Mouse (Mus musculus) CH12.LX (cell line): ENCODE results near the gene Il1rap. TPM values are rescaled to one million over a fixed set of nuclear protein-coding genes. Genes with fewer than 3 reads are reported as not detected.
A peak's percentile ranks its signal among the peaks of the same experiment; 100 is the strongest.

ENCODE experiments used
- DNase-seq: peaks from one replicate; pipeline ENCODE4 v3.0.0-alpha.2; 2013; ENCODE audit errors: extremely low read depth
- H3K27ac ChIP-seq: 2 replicates; pipeline ENCODE4 v1.5.1; 2012; ENCODE audit warnings: low read depth, mild to moderate bottlenecking, control low read depth, moderate library complexity; ENCODE audit not compliant: insufficient read depth
- H3K27me3 ChIP-seq: replicated peaks from 2 replicates; pipeline ENCODE3; 2012; ENCODE audit warnings: inconsistent platforms
- H3K36me3 ChIP-seq, 2 experiments: replicated peaks in 1 of 2; 2 replicates each; pipeline versions ENCODE3 to v1.6.1; 2012; ENCODE audit warnings: inconsistent platforms in 1 of 2, low read length in 1 of 2, mild to moderate bottlenecking in 1 of 2, mixed read lengths in 1 of 2, moderate library complexity in 1 of 2; ENCODE audit not compliant: control insufficient read depth in 1 of 2, insufficient read depth in 1 of 2
- H3K4me1 ChIP-seq, 2 experiments: 2 replicates each; pipeline ENCODE4 v1.6.1; 2012; ENCODE audit warnings: inconsistent platforms in 1 of 2, moderate library complexity in 1 of 2; ENCODE audit not compliant: insufficient read depth in 2 of 2, control insufficient read depth in 1 of 2
- H3K4me2 ChIP-seq: 2 replicates; pipeline ENCODE4 v1.6.1; 2012; ENCODE audit warnings: low read depth, mild to moderate bottlenecking, control low read depth; ENCODE audit not compliant: poor library complexity, insufficient read depth, severe bottlenecking
- H3K4me3 ChIP-seq, 3 experiments: fragments of 150-350 bp in 1 of 3; sonication (generic) in 1 of 3; replicated peaks in 1 of 3; 2 replicates each; pipeline versions ENCODE3 to v1.5.1; 2011 to 2012; ENCODE audit warnings: low read depth in 2 of 3, low read length in 2 of 3, mild to moderate bottlenecking in 2 of 3, moderate library complexity in 2 of 3, control low read depth in 1 of 3, improper control_type of control experiment in 1 of 3, inconsistent platforms in 1 of 3, mixed read lengths in 1 of 3; ENCODE audit not compliant: poor library complexity in 1 of 3
- H3K79me2 ChIP-seq: replicated peaks from 2 replicates; pipeline ENCODE4 v1.6.1; 2012; ENCODE audit warnings: mild to moderate bottlenecking, moderate library complexity; ENCODE audit not compliant: control insufficient read depth, poor library complexity, insufficient read depth, severe bottlenecking; ENCODE audit errors: extremely low read depth
- H3K9ac ChIP-seq: 2 replicates; pipeline ENCODE4 v1.6.1; 2012; ENCODE audit warnings: low read depth, mild to moderate bottlenecking, control low read depth, moderate library complexity; ENCODE audit not compliant: insufficient read depth
- H3K9me3 ChIP-seq: replicated peaks from 2 replicates; pipeline ENCODE3; 2012; ENCODE audit warnings: low read length, inconsistent platforms, mixed read lengths
- CHD2 ChIP-seq: IDR thresholded peaks from 2 replicates; pipeline ENCODE4 v1.6.1; 2011; ENCODE audit warnings: low read length, improper control_type of control experiment
- CTCF ChIP-seq, 2 experiments: IDR thresholded peaks in 1 of 2; conservative IDR thresholded peaks in 1 of 2; 2 replicates each; pipeline ENCODE4 v1.5.1; 2011 to 2012; ENCODE audit warnings: low read depth in 2 of 2, low read length in 2 of 2, improper control_type of control experiment in 1 of 2, inconsistent platforms in 1 of 2, mild to moderate bottlenecking in 1 of 2, moderate library complexity in 1 of 2
- HCFC1 ChIP-seq: IDR thresholded peaks from 2 replicates; pipeline ENCODE4 v1.6.1; 2012; ENCODE audit warnings: low read depth, mild to moderate bottlenecking, inconsistent platforms, low read length, improper control_type of control experiment
- MAFK ChIP-seq: IDR thresholded peaks from 2 replicates; pipeline ENCODE4 v1.6.1; 2011; ENCODE audit warnings: low read length, improper control_type of control experiment; ENCODE audit not compliant: insufficient replicate concordance
- MXI1 ChIP-seq: IDR thresholded peaks from 2 replicates; pipeline ENCODE4 v1.6.1; 2011; ENCODE audit warnings: mild to moderate bottlenecking, low read depth, low read length, improper control_type of control experiment
- NELFE ChIP-seq: IDR thresholded peaks from 2 replicates; pipeline ENCODE4 v1.6.1; 2011; ENCODE audit warnings: low read depth, low read length, improper control_type of control experiment
- PAX5 ChIP-seq: IDR thresholded peaks from 2 replicates; pipeline ENCODE4 v1.6.1; 2012; ENCODE audit warnings: low read length, inconsistent platforms, mixed read lengths
- SIN3A ChIP-seq: IDR thresholded peaks from 2 replicates; pipeline ENCODE4 v1.6.1; 2012; ENCODE audit warnings: low read length, improper control_type of control experiment, inconsistent platforms
- TBP ChIP-seq: conservative IDR thresholded peaks from 2 replicates; pipeline ENCODE4 v1.6.1; 2011; ENCODE audit warnings: low read depth, low read length, improper control_type of control experiment
- UBTF ChIP-seq: IDR thresholded peaks from 2 replicates; pipeline ENCODE4 v1.6.1; 2012; ENCODE audit warnings: low read depth, mild to moderate bottlenecking, inconsistent platforms, low read length, improper control_type of control experiment, moderate library complexity
- USF2 ChIP-seq: conservative IDR thresholded peaks from 2 replicates; pipeline ENCODE4 v1.6.1; 2011; ENCODE audit warnings: low read depth, low read length, improper control_type of control experiment
- ZC3H11A ChIP-seq: IDR thresholded peaks from 2 replicates; pipeline ENCODE4 v1.6.1; 2012; ENCODE audit warnings: low read depth, mild to moderate bottlenecking, inconsistent platforms, low read length, improper control_type of control experiment
- ZKSCAN1 ChIP-seq: IDR thresholded peaks from 2 replicates; pipeline ENCODE4 v1.6.1; 2012; ENCODE audit warnings: low read depth, inconsistent platforms, low read length, improper control_type of control experiment, borderline replicate concordance
- ZNF384 ChIP-seq: IDR thresholded peaks from 2 replicates; pipeline ENCODE4 v1.6.1; 2012; ENCODE audit warnings: low read depth, low read length, improper control_type of control experiment, inconsistent platforms
- dilution Hi-C: fragments of 300-500 bp; cut with MboI; formaldehyde crosslinking; loops from 2 replicates; pipeline ENCODE4 v1.14.3; 2020; ENCODE audit warnings: low sequenced_read_pairs; ENCODE audit not compliant: extremely low pct_unique_long_range_greater_than_20kb, extremely low pct_ligation_motif_present
- in situ Hi-C: fragments of 300-500 bp; cut with MboI; formaldehyde crosslinking; loops from 3 replicates; pipeline ENCODE4 v1.14.3; 2019; ENCODE audit warnings: low sequenced_read_pairs, low pct_ligation_motif_present, low pct_unique_long_range_greater_than_20kb, mixed read lengths
- polyA plus RNA-seq: library from polyadenylated mRNA; unstranded; fragments of >175 nt; gene quantifications from 2 replicates; pipeline ENCODE4 v1.2.1, GENCODE M21; 2012; ENCODE audit warnings: low read depth; ENCODE audit not compliant: insufficient read length
- total RNA-seq, 2 experiments: library from RNA; depleted of rRNA; stranded (reverse); fragments of 300-350 nt in 1 of 2; fragments of >200 nt in 1 of 2; gene quantifications; 2 replicates each; pipeline ENCODE4 v1.2.3; 2012 to 2014

The Il1rap gene
- total and polyA plus RNA-seq, 3 experiments = 4.1 to 15.0 (median 9.4) TPM

- Histone ChIP-seq H3K4me2 (peak overlapping the region; percentile 65), H3K9ac (peak overlapping the region; percentile 47), H3K36me3 (no peaks in the 10 kb centered on the region), H3K4me3 (peak overlapping the region; percentile 52 to 82 (median 67)), H3K79me2 (no peaks in the 10 kb centered on the region), H3K27ac (no peak overlapping the region)
- DNase-seq = no peak
- in situ Hi-C loops = no loop called here
- dilution Hi-C loops = no loop called here
- no peak for TF ChIP-seq ZC3H11A
- TF ChIP-seq NELFE = no peak
- TF ChIP-seq ZKSCAN1 = no peak
- peak; percentile 45; the same call in 1 of the 2 replicates for TF ChIP-seq SIN3A
- no peak for TF ChIP-seq TBP
- no peak for TF ChIP-seq CHD2
- TF ChIP-seq MXI1 = 0 out of 2 replicates have a peak, but pooled peaks have one; percentile 4
- no peak for TF ChIP-seq UBTF
- TF ChIP-seq USF2 = no peak
- no peak for TF ChIP-seq MAFK
- peak; percentile 88 for TF ChIP-seq ZNF384
- TF ChIP-seq CTCF (conservative IDR thresholded peaks at IDR 0.05 in 1 of 2, IDR thresholded peaks at IDR 0.05 in 1 of 2; ENCODE audit: low read depth in 2 of 2, low read length in 2 of 2) = no peak
- no peak for TF ChIP-seq PAX5
- TF ChIP-seq HCFC1 = no peak
- TF ChIP-seq, all 38 proteins: peak for 3
- Histone ChIP-seq H3K4me1 (peaks cover 8 to 21% of the 10 kb centered on the region in 2 experiments), H3K9me3 (no peaks in the 10 kb centered on the region), H3K27me3 (peaks cover 9% of the 10 kb centered on the region)
These were observed 441 bp downstream of the Il1rap start for GRCm38 (mm10) chr16:26581913-26582376.

GRCm38 (mm10) chr16:26585806-26586205 is 4.3 kb downstream of the Il1rap start:
- Histone ChIP-seq H3K9me3 (no peaks in the 10 kb centered on the region), H3K4me1 (peaks cover 8 to 20% of the 10 kb centered on the region in 2 experiments), H3K27ac (no peak overlapping the region), H3K36me3 (no peaks in the 10 kb centered on the region), H3K79me2 (no peaks in the 10 kb centered on the region), H3K4me3 (no peak overlapping the region), H3K4me2 (no peak overlapping the region), H3K27me3 (peaks cover 3% of the 10 kb centered on the region), H3K9ac (no peak overlapping the region)
- no peak for DNase-seq
- dilution Hi-C loops = no loop called here
- in situ Hi-C loops = no loop called here
- no peak for TF ChIP-seq NELFE
- TF ChIP-seq, all 38 proteins: peak for 0
